Mouse (Mus musculus) layer of hippocampus, postnatal 25 days (tissue): ENCODE measurements around the gene Fto. TPM values are rescaled to one million over a fixed set of nuclear protein-coding genes. Genes with fewer than 3 reads are reported as not detected.

Experiments used
- DNase-seq, 2 experiments: peaks; one replicate each; pipeline ENCODE4 v3.0.0; 2022; ENCODE audit warnings: mixed read lengths in 2 of 2, low spot score in 1 of 2; ENCODE audit errors: extremely low spot score in 1 of 2
- total RNA-seq, 2 experiments: library from RNA; stranded (reverse); gene quantifications; 2 replicates each; pipeline ENCODE4 v1.2.3; 2021

Fto gene
- total RNA-seq, 2 experiments from 2014 or later = 138 TPM

DNA sequence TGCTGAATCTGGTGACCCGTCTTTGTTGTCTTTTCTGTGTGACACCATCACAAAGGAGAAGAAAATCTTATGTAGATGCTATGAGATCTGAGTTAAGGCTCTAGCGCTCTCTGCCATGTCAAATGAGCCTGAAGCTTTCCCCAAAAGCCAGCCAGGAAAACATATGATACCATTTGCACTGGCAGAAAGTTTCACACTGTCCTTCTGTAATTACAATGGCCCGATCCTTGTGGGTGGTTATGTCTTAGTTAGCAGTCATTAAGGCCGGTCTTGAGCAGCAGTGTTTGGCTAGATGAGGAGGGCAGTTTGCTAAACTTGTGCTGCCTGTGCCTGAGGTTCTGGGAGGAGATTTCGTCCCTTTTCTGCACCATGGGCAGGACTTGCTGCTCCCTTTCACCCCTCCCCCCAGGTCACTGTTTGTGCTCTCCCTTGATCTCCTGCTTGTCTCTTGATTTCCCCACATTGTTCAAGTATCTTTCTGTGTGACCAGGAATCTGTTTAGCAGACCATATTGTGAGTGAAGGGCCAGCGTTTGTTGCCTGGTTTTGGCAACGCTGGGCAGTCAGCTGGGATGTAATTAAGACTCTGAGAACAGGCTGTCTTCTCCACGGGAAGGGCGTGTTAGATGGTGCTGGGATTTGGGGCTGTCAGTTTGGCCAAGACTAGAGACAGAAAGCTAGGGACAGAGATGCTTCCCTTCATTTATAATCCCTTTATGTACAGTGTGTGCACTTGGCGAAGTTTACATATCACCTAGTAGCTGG, 238.6 kb downstream of the Fto start:
- DNase-seq = no peak

DNA sequence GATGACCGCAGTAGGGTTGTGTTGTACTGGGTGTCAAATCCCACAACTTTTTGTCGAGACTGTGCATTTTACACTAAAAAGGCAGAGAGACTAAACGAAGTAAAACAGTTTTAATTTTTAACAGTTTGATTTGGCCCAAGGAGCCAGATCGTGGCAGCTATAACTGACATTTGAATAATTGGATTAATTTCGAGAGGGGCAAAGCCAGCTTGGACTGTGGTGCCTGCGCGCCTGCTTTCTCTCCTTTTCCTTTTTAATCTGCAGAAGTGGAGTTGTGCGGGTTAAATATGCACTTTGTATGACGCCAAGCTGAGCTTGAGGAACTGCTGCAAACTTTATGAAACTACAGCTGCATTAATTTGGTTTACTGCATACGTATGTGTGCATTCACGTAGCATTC, 239.3 kb downstream of the Fto start:
- no peak for DNase-seq

DNA sequence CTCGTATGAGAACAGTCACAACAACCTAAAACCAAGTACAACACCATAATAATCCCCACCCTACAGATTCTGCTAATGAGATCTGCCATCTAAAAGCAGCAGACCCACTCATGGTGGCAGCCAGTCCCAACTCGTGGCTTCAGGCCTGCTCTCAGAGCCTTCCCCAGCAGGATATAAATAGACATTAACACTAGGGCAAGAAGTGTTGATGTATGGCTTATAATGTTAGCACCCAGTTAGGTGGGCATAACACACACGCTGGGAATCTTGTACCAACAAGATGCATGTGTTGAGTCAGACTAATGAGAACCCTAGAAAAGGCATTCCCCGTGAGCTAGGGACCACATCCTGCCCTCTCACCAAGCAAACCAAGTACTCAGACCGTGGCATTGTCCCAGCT, 240.1 kb downstream of the Fto start:
- DNase-seq = no peak

DNA sequence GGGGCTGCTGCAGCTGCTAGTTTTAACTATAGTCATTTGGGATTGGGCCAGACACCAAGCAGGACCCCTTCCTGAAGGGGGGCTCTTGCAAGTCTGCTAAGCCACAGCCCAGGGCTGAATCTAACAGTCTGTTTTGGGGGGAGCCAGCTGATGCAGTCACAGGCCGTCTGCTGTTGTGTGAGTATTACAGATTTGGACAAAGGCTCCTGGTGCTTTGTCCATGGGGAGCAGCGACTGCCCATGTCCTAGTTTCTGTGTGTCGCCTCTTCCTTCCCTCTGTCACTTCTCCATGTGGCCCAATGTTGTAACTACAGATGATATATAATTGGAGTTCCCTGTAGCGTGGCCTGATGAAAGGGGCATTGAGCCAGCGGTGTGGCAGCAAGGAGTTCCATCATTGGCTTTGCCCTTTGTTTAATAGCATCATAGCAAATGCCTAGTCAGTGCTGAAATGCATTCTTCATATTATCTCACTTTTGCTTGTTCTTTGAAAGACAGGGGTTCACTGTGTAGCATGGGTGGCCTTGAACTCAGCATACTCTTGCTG, 243.8 kb downstream of the Fto start:
- no peak for DNase-seq

GRCm38 (mm10) chr8:91558408-91558807, 245.1 kb downstream of the Fto start:
- no peak for DNase-seq

DNA sequence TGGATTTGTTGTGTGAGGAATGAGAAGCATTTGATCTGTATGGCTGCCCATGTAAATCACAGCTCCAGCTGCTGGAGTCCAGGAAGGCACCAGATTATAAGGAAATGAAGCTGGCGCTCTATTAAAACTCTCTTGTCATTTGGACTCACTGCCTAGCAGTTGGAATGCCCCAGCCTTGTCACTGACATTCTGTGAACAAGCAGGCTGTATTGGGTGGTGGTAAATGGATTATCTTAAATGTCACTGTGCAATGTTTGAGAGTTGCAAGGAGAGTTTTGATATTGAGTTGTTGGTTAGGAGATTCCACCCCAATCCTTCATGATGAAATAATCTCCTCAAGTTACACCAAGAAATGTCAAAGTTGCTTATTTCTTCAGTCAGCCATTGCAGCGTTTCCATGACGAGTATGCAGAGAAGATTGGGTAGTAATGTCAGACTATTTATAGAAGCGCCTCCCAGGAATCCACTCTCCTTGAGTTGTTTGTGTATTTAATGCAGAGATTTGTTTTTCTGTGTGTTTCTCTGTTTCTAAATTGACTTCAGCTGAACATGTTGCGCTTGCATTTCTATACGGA, 246.8 kb downstream of the Fto start:
- DNase-seq = no peak

DNA sequence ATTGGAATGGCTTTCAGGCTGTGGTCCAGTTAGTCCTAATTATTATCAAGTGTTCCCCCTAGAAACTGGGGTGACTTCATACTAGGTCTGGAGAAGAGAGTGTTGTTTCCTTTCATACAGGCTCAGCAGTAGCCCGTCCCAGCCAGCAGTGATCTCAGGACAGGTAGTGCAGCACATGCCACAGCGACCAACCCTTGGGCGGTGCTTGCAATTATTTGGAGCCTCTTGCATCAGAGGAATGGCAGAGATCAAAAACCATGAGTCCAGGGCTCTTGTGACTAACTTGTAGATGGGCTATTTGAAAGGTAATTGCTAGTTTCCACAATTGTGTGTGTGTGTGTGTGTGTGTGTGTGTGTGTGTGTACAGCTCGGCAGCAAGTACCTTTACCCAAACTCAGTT, 247.9 kb downstream of the Fto start:
- DNase-seq = no peak

DNA sequence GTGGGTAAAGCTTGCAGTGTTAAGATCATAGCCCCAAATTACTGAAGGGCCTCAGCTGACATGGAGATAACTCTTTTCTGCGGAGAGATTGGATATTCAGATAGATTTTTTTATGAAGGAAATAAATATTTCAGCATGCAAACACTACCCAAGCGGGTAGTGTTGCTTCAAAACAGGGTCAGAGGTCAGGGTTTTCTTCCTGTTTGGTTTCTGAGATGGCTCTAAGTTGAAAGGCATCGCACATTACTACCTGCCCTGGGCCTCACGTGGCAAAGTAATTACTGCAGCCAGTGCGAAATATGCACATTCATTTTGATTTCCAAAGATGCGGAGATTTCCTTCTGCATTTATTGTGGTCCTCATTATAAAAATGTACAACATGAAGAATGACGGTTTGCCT, 249.3 kb downstream of the Fto start:
- DNase-seq = no peak

DNA sequence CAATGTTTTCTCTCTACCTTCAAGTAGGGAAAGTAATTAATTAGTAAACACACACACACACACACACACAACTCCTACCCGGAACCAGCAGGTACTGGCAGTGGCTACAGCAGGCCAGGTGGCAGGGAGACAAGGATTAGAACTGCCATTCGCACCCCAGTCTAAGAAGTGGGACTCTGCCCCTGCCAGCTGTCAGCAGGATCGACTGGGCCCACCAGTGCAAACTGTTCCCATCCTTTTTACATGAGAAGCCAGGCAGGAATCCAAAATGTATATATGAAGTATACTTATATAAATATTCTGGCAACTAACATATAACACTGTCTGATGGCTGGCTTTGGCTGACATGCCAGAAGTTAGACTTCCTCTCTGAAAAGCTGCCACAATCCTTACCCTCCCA, 250.0 kb downstream of the Fto start:
- no peak for DNase-seq

GRCm38 (mm10) chr8:91565869-91566502, 252.7 kb downstream of the Fto start:
- DNase-seq = no peak

GRCm38 (mm10) chr8:91566503-91566869, 253.2 kb downstream of the Fto start:
- no peak for DNase-seq

- DNase-seq = no peak
Observed at GRCm38 (mm10) chr8:91569874-91570273, 256.5 kb downstream of the Fto start.

DNA sequence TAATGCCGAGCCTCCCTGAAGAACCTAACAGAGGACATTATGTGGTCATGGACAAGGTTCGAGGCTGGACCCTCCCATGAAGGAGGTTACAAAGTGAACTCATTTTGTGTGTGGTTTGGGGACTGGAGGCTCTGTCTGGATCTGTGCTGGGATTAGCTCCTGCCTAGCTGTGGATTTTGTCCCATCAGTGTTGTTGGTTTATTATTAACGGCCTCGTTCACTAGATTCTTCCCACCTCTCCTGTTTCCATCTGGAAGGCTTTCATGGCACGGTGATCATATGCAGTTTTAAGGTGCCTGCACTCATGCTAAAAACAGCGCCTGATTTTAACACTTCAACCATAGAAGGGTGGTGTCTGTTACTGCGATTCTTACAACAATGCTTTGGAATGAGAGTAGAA, 257.5 kb downstream of the Fto start:
- DNase-seq = no peak

DNA sequence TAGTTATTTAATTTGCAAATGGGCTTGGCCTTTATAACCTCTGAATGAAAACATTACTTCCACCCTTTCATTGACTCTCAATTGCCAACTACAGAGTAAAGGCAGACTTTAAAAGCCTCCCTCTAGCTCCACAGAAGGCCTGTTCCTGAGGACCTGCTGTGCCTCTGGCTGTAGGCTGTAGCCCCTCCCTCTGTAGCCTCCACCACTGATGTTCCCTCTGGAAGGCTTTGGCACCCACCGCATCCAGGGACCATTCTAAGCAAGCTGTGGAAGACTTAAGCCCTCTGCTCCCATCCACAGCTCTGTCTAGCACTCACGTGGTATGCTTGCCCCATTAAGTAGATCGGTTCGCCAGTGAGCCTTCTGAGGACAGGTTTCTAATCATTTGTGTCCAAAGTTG, 258.7 kb downstream of the Fto start:
- no peak for DNase-seq

DNA sequence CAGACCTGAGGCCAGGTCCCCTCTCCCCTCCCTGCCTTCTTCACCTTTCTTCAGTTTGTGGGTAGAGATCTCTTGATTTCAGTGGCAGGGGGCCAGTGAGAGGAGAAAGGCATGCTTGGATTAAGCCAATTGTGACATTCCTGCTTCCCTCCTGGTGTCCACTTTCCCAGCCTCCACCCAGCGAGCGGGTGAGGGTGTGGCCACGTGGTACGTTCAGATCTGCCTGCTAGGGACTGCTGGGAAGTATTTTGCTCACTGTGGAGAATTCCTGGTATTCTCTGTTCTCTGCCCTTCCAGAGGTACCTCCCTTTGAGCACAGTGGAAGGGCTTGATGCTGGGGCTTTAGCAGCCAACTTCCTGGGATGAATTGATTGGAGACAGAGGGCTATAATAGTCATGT, 259.3 kb downstream of the Fto start:
- DNase-seq = no peak

GRCm38 (mm10) chr8:91575576-91575975, 262.3 kb downstream of the Fto start:
- DNase-seq = no peak

GRCm38 (mm10) chr8:91576086-91576917, 263.0 kb downstream of the Fto start:
- DNase-seq = no peak

GRCm38 (mm10) chr8:91576918-91577241, 263.6 kb downstream of the Fto start:
- DNase-seq = no peak

DNA sequence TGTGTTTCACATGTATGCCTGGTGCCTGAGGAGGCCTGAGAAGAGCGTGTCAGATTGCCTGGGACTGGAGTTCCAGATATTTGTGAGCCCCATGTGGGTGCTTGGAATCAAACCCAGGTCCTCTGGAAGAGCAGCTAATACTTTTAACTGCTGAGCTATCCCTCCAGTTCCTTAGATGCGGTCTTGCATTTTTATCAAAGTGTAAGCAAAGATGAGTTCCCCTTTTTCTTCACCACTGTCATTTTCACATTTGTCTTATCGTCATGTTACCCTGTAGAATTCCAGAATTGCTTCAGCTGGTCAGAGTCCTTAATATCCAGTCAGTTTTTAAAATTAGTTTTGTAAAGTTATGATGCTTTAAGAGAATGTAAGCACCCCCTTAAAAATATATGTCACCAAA, 264.3 kb downstream of the Fto start:
- DNase-seq = no peak

GRCm38 (mm10) chr8:91584620-91585415, 271.5 kb downstream of the Fto start:
- DNase-seq = no peak
